Mouse (Mus musculus): ENCODE results near the gene Atp8a1. TPM values are rescaled to one million over a fixed set of nuclear protein-coding genes. Genes with fewer than 3 reads are reported as not detected.

Atp8a1 gene
- polyA plus RNA-seq, 1 experiment from 2014 or later: 68.9 TPM

DNA sequence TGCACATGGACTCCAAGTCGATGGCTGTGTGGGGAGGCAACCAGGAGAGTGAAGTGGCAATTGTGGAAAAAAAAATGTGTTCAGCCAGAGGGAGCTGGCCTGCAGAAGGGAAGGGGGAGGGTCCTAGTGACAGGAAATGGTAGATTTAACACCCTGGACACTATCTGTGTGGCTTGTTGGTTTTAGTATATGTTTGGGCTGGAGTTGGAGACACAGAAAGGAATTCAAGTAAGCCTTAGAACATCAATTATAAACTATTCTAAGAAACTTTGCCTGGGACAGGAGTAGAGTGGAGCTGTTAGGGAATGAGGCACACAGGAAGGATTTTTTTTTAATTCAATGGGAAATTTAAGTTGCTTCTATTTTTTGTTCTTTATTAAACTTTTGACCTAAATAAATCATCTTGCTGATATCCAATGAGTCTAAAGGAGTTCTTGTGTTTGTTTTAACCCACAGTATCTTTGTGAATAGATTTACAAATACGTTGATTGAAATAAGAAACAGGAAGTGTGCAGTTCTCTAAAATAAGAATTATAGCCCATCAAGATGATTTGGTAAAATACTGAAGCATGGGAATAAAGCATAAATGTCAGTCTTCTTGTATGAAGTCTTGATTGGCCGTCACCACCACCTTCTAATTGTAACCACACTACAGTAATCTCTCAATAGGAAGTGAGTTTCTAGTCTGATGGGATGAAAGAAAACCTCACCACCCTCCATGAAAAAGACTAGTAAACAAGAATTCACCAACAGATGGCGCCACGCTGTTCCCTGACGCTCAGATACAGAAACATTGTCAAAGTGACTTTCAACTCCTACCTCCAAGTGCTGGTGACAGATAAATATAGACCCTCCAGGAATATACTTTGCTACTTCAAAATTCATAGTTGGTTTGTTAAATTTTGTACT lies 267.3 kb downstream of the Atp8a1 start:
- TF ChIP-seq EP300 (IDR thresholded peaks at IDR 0.05) (no peak), CTCF (IDR thresholded peaks at IDR 0.05) (peak; percentile 58)

GRCm38 (mm10) chr5:67575705-67576104 lies 271.5 kb downstream of the Atp8a1 start:
- Histone ChIP-seq H3K9me3 (ENCODE audit: low read length) (no peaks in the 10 kb centered on the region), H3K9ac (replicated peaks; ENCODE audit: low read depth) (no peak overlapping the region), H3K27me3 (replicated peaks; ENCODE audit: insufficient read depth, low read length) (no peaks in the 10 kb centered on the region), H3K4me3 (ENCODE audit: low read depth, low read length) (no peak overlapping the region), H3K4me1 (ENCODE audit: insufficient read depth, low read depth, low read length) (no peaks in the 10 kb centered on the region), H3K36me3 (ENCODE audit: insufficient read depth, low read length) (no peaks in the 10 kb centered on the region), H3K4me2 (replicated peaks; ENCODE audit: low read depth, low read length) (no peak overlapping the region), H3K27ac (ENCODE audit: low read length) (no peak overlapping the region)
- TF ChIP-seq CTCF (IDR thresholded peaks at IDR 0.05) (no peak), EP300 (IDR thresholded peaks at IDR 0.05) (no peak)
- WGBS: 53% methylated on average over 2 of the region's 2 CpGs
- DNase-seq (ENCODE audit: low spot score) (no peak), ATAC-seq (no peak)

More for the DNA sequence above, 267.3 kb downstream of the Atp8a1 start:
- Histone ChIP-seq H3K9me3 (ENCODE audit: low read length) (no peaks in the 10 kb centered on the region), H3K27ac (ENCODE audit: low read length) (no peak overlapping the region), H3K4me1 (ENCODE audit: insufficient read depth, low read depth, low read length) (no peaks in the 10 kb centered on the region), H3K36me3 (ENCODE audit: insufficient read depth, low read length) (no peaks in the 10 kb centered on the region), H3K9ac (replicated peaks; ENCODE audit: low read depth) (no peak overlapping the region), H3K4me3 (ENCODE audit: low read depth, low read length) (no peak overlapping the region), H3K4me2 (replicated peaks; ENCODE audit: low read depth, low read length) (no peak overlapping the region), H3K27me3 (replicated peaks; ENCODE audit: insufficient read depth, low read length) (no peaks in the 10 kb centered on the region)
- 46% methylated on average over 6 of the region's 6 CpGs for WGBS
- DNase-seq (ENCODE audit: low spot score) (peak; percentile 26), ATAC-seq (no peak)

- Histone ChIP-seq H3K27ac (ENCODE audit: low read length) (no peak overlapping the region), H3K4me2 (replicated peaks; ENCODE audit: low read depth, low read length) (no peak overlapping the region), H3K4me1 (ENCODE audit: insufficient read depth, low read depth, low read length) (no peaks in the 10 kb centered on the region), H3K27me3 (replicated peaks; ENCODE audit: insufficient read depth, low read length) (no peaks in the 10 kb centered on the region), H3K4me3 (ENCODE audit: low read depth, low read length) (no peak overlapping the region), H3K36me3 (ENCODE audit: insufficient read depth, low read length) (no peaks in the 10 kb centered on the region), H3K9me3 (ENCODE audit: low read length) (no peaks in the 10 kb centered on the region), H3K9ac (replicated peaks; ENCODE audit: low read depth) (no peak overlapping the region)
- ATAC-seq: peak; percentile 50; the same call in 1 of the 2 replicates
- peak; percentile 47 for DNase-seq (ENCODE audit: low spot score)
- no peak for TF ChIP-seq CTCF (IDR thresholded peaks at IDR 0.05)
- TF ChIP-seq EP300 (IDR thresholded peaks at IDR 0.05): no peak
- WGBS: 59% methylated on average over 9 of the region's 9 CpGs
These were observed 273.2 kb downstream of the Atp8a1 start for GRCm38 (mm10) chr5:67574039-67574438.

- 24% methylated on average over 6 of the region's 6 CpGs for WGBS
- Histone ChIP-seq H3K4me3 (ENCODE audit: low read depth, low read length) (no peak overlapping the region), H3K36me3 (ENCODE audit: insufficient read depth, low read length) (no peaks in the 10 kb centered on the region), H3K4me2 (replicated peaks; ENCODE audit: low read depth, low read length) (no peak overlapping the region), H3K27ac (ENCODE audit: low read length) (no peak overlapping the region), H3K4me1 (ENCODE audit: insufficient read depth, low read depth, low read length) (no peaks in the 10 kb centered on the region), H3K9me3 (ENCODE audit: low read length) (no peaks in the 10 kb centered on the region), H3K27me3 (replicated peaks; ENCODE audit: insufficient read depth, low read length) (no peaks in the 10 kb centered on the region), H3K9ac (replicated peaks; ENCODE audit: low read depth) (no peak overlapping the region)
- ATAC-seq: peak; percentile 76
- DNase-seq (ENCODE audit: low spot score): peak; percentile 51
- TF ChIP-seq EP300 (IDR thresholded peaks at IDR 0.05) (peak; percentile 37; the same call in 1 of the 2 replicates), CTCF (IDR thresholded peaks at IDR 0.05) (no peak)
These were observed 274.6 kb downstream of the Atp8a1 start for GRCm38 (mm10) chr5:67572552-67573155.

Small RNAs within 50 kb of the gene (microRNA-seq; reads per million reads assigned to microRNA genes)
- gene Gm23617: not detected

Other genes starting within 250 kb of the Atp8a1 start
- 1.9 TPM in 2 replicates for gene Shisa3, start 239.6 kb downstream of the Atp8a1 start, polyA plus RNA-seq (2015; fragmentation: Nextera tagmentation; extraction: Ambion mirVana)
- not detected in 2 replicates for gene Gm5108, start 94.2 kb upstream of the Atp8a1 start, polyA plus RNA-seq (2015; fragmentation: Nextera tagmentation; extraction: Ambion mirVana)
- gene Gm21905, start 99.0 kb upstream of the Atp8a1 start, polyA plus RNA-seq (2015; fragmentation: Nextera tagmentation; extraction: Ambion mirVana): not detected in 2 replicates
- not detected in 2 replicates for gene Grxcr1, start 184.4 kb upstream of the Atp8a1 start, polyA plus RNA-seq (2015; fragmentation: Nextera tagmentation; extraction: Ambion mirVana)

Measured in lung, postnatal 0 days (tissue).